Mouse (Mus musculus) adrenal gland, adult 18-20 months (tissue): ENCODE data around the gene Hist1h4c. TPM values are rescaled to one million over a fixed set of nuclear protein-coding genes. Genes with fewer than 3 reads are reported as not detected.
A peak's percentile ranks its signal among the peaks of the same experiment; 100 is the strongest.
"Not testable (repeated sequence)": the region's sequence is repeated elsewhere in the genome, so short reads cannot be mapped to it uniquely, and the experiment has no call there.

Experiments
- DNase-seq, 2 experiments: peaks; one replicate each; pipeline ENCODE4 v3.0.0; 2021 to 2022; ENCODE audit warnings: low spot score in 2 of 2
- total RNA-seq, 2 experiments: library from RNA; stranded (reverse); gene quantifications; 1 replicate in 1 of 2; 2 replicates in 1 of 2; pipeline ENCODE4 v1.2.3; 2021

Hist1h4c gene
- total RNA-seq, 2 experiments from 2014 or later = 79.0 to 94.6 TPM

DNA sequence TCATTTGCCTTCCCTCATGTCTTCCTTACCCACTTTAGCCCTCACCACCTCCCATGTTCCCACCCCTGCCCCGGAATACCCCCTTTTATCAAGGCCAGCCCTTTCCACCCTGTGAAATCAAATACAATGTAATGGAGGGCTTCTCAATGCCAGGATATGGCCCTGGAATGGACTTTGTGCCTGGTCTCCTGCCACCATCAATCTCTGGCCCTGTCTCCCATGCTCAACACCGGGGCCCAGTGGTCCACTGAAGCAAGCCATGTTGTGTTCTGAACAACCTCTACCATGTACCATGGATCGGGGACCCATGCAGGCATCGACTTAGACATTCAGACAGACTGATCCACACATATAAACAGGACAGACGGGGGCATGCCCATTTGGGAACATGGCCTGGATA is 31.5 kb upstream of the Hist1h4c start:
- no peak for DNase-seq

DNA sequence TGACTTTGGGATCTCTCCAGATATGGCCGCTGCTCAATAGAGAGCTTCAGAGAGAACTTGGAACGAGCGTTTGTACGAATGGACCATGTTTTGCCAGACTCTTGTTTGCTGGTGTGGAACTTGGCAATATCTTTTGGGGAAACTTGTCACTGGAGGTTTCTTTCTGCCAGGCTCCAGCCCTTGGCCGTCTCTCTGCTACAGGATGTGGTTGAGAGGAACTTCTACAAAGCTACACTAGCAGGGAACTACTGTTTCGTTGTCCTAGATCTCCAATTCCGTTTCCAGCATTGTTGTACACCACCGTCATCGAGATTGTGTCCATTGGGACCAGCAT is 30.9 kb upstream of the Hist1h4c start:
- DNase-seq = no peak

DNA sequence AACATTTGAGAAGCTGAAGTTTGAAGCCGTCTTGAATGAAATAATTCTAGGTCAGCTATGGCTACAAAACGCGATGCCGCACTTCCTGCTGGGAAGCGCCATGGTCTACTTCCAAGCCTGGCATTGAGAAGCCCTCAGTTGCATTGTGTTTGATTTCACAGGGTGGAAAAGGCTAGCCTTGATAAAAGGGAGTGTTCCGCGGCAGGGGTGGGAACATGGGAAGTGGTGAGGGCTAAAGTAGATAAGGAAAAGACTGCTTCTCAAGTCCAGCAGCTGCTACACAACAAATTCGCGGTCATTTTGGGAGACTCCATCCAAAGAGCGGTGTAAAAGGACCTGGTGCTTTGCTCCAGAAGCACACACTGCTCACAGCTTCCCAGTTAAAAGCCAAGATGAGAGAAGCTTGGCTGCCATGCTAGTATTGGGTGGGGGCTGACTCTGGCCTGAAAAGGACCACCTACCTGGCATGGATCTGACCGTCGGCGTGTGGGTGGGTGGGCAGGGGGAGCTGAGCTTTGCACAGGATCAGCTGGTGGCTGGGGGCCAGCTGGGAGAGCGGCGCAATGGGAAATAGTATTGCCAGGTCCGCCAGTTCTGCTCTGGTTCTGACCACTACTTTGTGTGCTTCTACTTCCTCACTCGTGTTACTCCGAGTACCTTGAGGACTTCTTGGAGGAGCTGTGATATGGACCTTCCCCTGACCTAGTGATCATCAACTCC is 30.4 kb upstream of the Hist1h4c start:
- DNase-seq = no peak

DNA sequence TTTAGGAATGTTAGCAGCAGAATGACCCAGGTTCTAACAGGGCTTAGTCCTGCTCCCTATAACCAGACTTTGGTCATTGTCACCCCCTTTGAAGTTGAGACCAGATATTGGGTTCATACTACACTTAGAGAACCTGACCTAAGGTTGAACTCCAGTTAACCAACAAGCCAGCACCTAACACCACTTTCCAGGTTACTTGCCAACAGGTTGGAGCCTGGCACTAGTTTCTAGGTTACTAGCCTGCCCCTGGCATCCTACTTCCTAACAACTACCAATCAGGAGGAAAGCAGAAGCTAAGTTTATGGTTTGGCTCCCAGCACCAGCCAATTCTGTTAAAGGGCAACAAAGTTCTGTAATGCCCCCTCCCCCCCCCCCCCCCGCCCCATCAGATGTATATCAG is 27.0 kb upstream of the Hist1h4c start:
- DNase-seq = no peak

DNA sequence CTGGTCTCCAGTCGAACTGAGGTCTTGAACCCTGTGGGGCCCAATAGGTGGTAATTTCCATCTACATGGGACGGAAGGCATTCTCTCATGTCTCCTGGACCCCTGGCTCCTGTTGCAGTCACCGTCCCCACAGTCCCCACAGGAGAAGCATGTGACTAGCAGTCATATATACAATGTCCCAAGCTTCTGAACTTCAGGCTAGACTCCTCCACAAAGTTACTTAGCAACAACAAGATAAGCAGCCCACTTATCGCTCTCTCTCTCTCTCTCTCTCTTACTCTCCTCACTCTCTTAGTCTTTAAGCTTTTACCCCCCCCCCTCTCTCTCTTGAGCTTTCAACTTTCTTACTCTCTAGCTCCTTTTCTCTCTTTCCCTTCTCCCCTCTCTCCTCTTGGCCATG is 26.0 kb upstream of the Hist1h4c start:
- DNase-seq = no peak

DNA sequence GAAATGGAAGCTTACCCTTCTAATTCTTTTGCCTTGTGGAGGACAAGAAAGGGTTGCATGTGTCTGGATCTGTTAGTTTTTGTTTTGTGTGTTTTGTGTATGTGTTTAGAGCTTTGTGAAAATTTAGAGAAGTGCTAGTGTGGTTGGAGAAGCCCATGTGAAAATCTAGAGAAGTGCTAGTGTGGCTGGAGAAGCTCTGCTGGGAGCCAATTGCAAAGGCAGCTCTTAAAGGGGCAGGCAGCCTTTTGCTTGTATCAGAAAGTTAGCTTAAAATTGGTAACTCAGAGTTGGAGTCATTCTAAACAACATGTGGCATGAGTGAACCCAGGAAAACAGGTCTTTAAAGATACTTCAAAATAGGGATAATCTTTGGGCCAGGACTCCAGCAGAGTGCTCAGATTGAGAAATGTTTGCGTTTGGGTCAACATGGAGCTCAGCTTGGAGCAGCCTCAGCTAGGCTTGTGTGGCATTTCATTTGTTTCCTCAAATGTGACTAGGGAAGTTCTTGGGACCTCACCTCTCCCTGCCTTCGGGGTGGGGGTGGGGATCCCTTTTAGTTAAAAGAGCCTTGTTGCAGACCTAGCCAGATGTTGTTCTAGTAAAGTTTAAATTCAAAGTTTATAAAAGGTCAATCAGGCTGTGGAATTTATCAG is 19.5 kb upstream of the Hist1h4c start:
- DNase-seq = not testable (repeated sequence)

DNA sequence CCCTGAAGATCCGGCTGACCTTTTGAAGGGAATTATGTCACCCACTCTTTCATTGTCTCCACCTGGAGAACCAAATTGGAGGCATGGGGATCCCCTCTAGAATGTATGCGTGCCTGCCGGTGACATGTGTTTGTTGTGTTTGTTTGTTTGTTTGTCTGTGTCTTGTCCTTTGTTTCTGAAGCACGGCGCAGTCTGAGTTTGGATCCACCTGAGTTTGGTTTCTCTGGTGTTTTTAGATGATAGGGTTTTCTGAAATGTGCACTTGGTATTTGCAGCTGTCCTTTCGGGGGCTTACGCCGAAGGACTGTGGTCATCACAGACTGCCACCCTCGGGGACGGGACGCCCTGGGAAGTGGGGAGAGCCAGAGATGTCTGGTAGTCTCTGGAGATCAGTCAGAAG is 18.9 kb upstream of the Hist1h4c start:
- DNase-seq = no peak

DNA sequence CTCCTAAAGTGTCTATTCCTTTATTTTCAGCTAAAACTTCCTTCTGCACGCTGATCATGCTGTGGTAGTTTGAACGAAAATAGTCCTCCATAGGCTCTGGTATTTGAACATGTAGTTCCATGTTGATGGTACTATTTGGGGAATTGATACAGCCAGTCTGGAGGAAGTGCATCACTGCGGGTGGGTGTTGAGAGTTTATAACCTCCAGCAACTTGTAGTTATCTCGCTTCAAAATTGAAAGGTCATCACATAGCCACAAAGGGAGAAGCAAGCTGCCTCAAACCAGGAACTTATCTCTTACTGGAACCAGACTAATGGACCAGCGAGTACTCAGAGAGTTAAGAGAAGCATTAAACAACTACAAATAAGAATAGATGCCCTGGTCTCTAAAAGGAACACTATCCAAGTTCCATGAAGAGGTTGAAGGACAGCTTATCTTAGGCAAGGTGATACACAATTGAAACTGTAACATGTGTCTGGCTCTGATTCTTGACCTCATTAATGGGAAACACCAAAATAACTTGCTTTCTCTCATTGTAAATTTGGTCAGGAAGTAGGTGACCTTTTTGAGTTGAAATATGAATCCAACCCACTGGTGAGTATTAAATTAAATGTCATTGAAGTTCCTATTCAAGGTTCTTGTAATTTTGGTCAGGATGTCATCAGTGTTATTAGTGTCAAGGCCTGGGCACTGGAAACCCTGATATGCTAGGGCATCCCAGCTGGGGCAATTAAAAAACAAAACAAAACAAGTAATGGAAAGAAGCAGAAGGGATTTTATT is 18.2 kb upstream of the Hist1h4c start:
- DNase-seq = no peak

DNA sequence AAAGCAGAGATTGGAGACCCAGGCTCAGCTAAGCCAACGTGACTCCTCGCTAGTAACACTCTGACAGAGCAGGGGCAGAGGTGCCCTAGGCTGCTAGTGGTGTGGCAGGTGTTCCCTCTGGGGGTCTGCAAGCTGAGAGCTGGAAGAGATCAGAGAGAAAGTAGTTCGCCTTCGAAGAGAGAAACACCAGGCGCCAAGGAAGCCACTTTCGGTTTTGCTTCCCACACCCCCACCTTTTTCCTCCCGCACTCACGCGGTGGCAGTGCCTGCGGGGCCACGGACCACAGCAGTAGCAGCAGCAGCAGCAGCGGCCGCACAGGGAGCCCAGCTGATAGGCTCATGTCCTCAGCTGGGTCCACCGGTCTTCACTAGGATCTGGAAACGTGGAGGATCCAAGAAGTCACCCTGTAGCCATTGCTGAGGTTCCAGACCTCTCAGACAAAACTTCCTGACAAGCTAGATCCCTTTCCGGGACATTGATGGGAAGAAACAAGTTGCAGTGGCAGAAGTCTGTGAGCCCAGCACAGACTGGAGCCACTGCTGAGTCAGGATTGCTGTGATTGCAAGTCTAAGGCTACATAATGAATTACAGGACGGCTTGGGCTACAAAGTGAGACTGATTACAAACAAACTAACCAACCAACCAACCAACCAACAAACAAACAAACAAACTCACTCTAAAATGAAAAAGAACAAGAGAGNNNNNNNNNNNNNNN is 12.3 kb upstream of the Hist1h4c start, which contains the start of gene Hfe:
Gene Hfe (minus strand): TSS at position 481 of the 716 bp plus-strand sequence.
- DNase-seq = peak; percentile 53 to 56

DNA sequence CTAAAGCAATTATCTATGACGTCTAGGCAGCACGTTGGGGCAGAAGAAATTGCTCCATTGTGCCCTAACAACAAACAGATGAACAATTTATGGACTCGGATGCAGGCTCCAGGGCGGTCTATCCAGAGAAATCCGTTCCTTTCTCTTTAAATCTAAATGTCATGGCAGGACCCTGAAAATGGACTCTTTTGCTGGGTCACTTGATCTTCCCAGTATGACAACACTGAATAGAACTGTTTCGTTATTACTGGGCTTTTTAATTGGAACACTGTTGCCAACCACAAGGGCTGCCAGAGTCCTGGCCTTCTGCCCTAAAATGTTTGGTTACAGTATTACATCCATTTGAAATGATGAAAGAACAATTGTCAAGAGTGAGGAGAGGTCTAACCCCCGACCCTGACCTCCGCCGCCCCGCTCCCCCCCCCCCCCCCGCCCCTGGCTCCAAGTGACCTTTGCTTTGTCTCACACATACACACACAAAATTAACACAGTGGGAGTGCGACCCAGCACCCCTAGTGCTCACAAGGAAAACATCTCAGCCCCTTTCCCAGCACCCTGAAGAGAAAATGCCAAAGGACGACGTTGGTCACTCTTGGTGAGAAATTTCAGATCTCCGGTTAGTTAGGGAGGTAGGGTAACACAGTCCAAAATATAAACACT is 11.6 kb upstream of the Hist1h4c start:
- no peak for DNase-seq

DNA sequence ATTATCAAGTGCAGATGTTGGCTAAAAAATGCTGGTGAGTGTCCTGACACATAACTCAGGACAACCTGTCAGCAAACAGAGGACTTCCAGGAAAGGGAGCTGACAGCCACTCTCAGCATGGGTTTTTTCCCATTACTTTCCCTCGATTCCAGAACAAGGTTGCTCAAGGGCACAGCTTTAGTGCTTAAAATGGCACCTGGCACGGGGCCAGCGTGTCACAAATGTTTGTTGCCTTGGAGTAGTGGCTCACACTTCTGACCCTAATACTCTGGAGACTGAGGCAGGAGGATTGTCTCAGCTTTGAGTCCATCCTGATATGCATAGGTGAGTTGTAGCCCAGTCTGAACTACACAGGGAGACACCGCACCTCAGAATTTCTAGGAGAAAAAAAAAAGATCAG is 10.4 kb upstream of the Hist1h4c start:
- no peak for DNase-seq

DNA sequence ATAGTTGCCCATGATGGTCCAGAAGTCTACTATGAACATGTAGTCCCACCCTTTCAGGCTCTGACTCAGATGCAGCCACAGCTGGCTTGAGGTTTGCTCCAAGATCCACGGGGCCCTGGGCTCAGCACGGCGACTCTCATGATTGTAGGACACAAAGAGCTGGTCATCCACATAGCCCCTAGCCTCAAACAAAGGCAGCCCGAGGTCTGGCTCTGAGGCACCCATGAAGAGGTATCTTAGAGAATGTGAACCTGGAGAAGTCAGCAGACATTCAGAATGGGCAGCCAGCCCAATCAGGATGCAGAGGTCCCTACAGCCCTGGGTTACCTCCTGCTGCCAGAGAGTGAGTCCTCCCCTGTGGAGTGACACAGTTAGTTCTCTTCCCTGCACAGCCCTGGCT is 9.8 kb upstream of the Hist1h4c start:
- DNase-seq = no peak

DNA sequence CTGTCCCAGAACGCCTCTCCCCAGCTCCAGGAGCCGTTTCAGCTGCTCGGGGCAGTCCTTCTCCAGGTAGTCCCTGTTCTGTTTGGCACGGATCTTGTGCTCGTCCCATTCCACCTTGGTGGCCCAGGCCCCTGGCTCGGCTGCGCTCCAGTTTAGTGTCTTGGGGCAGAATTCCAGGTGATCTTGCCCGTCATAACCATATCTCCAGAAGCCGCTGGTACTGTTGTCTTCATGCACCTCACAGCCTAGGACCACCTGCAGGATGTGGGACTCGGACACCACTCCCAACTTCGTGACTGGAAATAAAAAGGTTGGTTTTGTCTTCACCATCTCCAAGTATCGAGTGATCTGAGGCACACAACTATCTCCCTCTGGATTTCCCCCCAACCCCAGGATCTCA is 8.5 kb upstream of the Hist1h4c start:
- no peak for DNase-seq

DNA sequence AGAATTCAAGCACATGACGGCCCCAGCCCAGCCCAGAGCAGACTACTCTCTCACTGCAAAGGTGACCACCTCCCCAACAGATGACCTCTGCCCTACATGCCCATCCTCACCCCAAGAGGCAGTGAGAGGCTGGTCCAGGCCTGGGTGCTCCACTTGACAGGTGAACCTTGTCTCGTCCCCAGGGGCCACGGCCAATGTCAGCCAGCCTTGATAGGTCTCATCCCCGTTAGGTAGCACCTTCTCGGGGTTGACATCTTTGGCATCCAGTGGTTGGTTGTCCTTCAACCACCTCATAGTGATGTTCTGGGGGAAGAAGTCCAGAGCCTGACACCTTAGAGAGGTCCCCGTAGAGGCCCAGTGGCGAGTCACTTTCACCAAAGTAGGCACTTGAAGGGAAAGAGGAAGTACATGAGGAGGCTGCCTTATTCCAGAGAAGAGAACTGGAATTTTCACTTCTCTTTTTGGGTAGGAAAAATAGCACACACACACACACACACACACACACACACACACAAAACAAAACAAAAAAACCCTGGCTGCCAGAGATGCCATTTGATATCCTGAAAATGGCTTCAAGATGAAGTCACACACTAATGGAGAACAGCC is 7.6 kb upstream of the Hist1h4c start:
- DNase-seq = no peak

DNA sequence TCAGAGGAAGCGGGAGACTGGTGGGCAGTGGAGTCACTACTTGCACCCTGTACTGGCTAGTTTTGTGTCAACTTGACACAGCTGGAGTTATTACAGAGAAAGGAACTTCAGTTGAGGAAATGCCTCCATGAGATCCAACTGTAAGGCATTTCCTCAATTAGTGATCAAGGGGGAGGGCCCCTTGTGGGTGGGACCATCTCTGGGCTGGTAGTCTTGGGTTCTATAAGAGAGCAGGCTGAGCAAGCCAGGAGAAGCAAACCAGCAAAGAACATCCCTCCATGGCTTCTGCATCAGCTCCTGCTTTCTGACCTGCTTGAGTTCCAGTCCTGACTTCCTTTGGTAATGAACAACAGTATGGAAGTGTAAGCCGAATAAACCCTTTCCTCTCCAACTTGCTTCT is 4.5 kb upstream of the Hist1h4c start:
- DNase-seq = not testable (repeated sequence)

DNA sequence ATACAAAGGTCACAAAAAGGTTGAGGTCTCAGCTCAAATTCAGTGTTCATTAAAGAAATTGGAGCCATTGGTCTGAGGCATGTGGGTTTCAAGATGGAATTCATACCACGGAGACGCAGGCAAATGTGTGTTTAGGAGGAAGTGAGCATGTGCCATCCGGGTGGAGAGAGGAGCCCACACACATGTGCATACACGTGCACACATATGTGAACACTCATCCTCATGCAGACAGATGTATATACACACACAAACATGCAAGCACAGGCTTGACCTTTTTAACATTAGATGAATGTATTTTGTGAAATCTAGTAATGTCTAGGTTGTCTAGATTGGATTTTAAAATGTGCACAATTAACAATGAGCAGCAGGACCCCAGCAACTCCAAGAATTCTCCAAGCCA is 4.0 kb upstream of the Hist1h4c start:
- no peak for DNase-seq

DNA sequence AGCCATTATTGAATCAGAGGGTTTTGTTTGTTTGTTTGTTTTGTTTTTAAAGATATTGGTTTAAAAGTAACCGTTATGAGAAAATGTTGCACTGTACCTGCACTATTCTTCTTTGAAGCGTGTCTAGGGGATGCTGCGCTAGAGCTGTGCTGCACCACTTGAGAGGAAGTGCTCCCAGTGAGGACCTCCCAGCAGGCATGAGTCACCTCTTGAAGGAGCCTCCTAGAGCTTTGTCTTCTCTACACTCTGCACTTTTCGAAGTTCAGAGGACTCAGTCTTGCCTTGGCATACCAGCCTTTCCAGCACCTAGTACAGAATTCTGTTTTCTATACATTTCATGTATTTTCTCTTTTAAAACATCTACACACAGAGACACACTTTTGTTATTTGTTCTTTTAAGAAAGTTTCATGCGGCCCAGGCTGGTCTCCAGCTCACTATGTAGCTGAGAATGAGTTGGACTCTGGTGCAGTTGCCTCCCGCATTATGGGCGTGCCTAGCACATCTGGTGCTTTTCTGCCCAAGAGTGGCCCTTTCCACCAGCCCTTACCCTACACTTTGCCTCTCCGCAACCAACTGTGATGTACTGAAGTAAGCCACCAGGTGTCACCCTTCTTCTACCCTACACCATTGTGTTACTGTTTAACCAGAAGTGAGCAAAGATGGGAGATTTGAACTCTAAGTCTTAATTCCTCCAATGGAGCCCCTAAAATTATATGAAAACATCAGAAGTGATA is 2.7 kb upstream of the Hist1h4c start:
- peak in 1 of 2 experiments; percentile 64 for DNase-seq

DNA sequence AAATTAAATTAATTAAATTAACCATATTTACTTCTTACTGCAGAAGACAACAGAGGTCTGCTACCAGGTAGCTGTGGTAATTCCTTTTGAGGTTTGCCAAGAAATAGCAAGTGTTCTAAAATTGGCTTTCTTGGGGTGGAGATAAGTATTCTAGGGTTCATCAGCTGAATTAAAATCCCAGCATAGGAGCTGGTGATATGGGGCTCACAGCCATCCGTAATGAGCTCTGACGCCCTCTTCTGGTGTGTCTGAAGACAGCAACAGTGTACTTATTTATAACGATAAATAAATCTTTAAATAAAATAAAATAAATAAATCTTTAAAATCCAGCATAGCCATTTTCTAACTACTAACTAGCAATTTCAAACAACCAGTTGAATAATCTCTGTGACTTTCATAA is 1.5 kb upstream of the Hist1h4c start:
- no peak for DNase-seq

DNA sequence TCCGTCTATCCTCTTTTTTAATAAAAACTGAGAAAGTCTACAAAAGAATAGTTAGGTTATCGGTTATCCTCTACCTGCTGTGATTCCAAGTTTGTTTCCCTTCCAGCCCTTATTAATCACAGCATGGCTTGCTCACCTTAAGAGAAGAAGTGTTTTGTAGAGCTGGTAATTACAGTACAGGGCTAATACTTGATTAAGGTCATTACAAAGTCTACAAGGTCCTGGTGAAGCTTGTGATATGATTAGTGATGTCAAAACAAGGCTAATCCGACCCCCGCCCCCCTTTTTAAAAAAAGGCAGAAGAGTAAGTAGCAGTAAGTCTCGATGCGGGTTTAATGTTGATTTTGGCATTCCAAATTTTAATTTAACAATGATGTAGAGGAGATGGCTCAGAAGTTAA is 742 bp upstream of the Hist1h4c start:
- DNase-seq = no peak
